Mouse (Mus musculus) MEL (cell line): ENCODE measurements around the gene Ppcdc.
"Not testable (repeated sequence)": the region's sequence is repeated elsewhere in the genome, so short reads cannot be mapped to it uniquely, and the experiment has no call there.

Experiments
- CHD2 ChIP-seq: IDR thresholded peaks from 2 replicates; pipeline ENCODE4 v1.6.1; 2011; ENCODE audit warnings: low read length, improper control_type of control experiment
- CTCF ChIP-seq, 3 experiments: IDR thresholded peaks in 2 of 3; conservative IDR thresholded peaks in 1 of 3; 2 replicates each; pipeline ENCODE4 v1.5.1; 2011 to 2012; ENCODE audit warnings: low read length in 3 of 3, low read depth in 2 of 3, mild to moderate bottlenecking in 2 of 3, improper control_type of control experiment in 1 of 3, inconsistent platforms in 1 of 3, mixed read lengths in 1 of 3, moderate library complexity in 1 of 3; ENCODE audit not compliant: control insufficient read depth in 1 of 3, insufficient read depth in 1 of 3, poor library complexity in 1 of 3, severe bottlenecking in 1 of 3
- E2F4 ChIP-seq: IDR thresholded peaks from 2 replicates; pipeline ENCODE4 v1.6.1; 2011; ENCODE audit warnings: low read depth, low read length, improper control_type of control experiment, borderline replicate concordance
- EP300 ChIP-seq, 2 experiments: IDR thresholded peaks; 2 replicates each; pipeline ENCODE4 v1.6.1; 2011; ENCODE audit warnings: improper control_type of control experiment in 2 of 2, low read length in 2 of 2, low read depth in 1 of 2, mild to moderate bottlenecking in 1 of 2
- GATA1 ChIP-seq: IDR thresholded peaks from 2 replicates; pipeline ENCODE4 v1.6.1; 2011; ENCODE audit warnings: low read depth, low read length, improper control_type of control experiment
- JUND ChIP-seq: IDR thresholded peaks from 2 replicates; pipeline ENCODE4 v1.6.1; 2011; ENCODE audit warnings: low read depth, mild to moderate bottlenecking, improper control_type of control experiment, low read length
- MAFK ChIP-seq: IDR thresholded peaks from 2 replicates; pipeline ENCODE4 v1.6.1; 2011; ENCODE audit warnings: low read depth, mild to moderate bottlenecking, low read length, improper control_type of control experiment, borderline replicate concordance
- POLR2A ChIP-seq, 2 experiments: IDR thresholded peaks; 2 replicates each; pipeline ENCODE4 v1.6.1; 2011 to 2012; ENCODE audit warnings: low read length in 2 of 2, mild to moderate bottlenecking in 2 of 2, control low read depth in 1 of 2, improper control_type of control experiment in 1 of 2, low read depth in 1 of 2, moderate library complexity in 1 of 2; ENCODE audit not compliant: control insufficient read depth in 1 of 2, insufficient read depth in 1 of 2, poor library complexity in 1 of 2
- RAD21 ChIP-seq: IDR thresholded peaks from 2 replicates; pipeline ENCODE4 v1.6.1; 2011; ENCODE audit warnings: mild to moderate bottlenecking, low read depth, low read length, improper control_type of control experiment
- SIN3A ChIP-seq: IDR thresholded peaks from 2 replicates; pipeline ENCODE4 v1.6.1; 2012; ENCODE audit warnings: low read length, improper control_type of control experiment, inconsistent platforms
- SMC3 ChIP-seq: IDR thresholded peaks from 2 replicates; pipeline ENCODE4 v1.6.1; 2011; ENCODE audit warnings: low read depth, low read length, improper control_type of control experiment
- TBP ChIP-seq: IDR thresholded peaks from 2 replicates; pipeline ENCODE4 v1.8.0; 2011; ENCODE audit warnings: low read depth, low read length, improper control_type of control experiment
- USF1 ChIP-seq: IDR thresholded peaks from 2 replicates; pipeline ENCODE4 v1.6.1; 2014; ENCODE audit warnings: low read depth, mild to moderate bottlenecking, inconsistent platforms, low read length, improper control_type of control experiment, moderate library complexity
- ZNF384 ChIP-seq: IDR thresholded peaks from 2 replicates; pipeline ENCODE4 v1.6.1; 2012; ENCODE audit warnings: low read depth, mild to moderate bottlenecking, inconsistent platforms, low read length, improper control_type of control experiment

DNA sequence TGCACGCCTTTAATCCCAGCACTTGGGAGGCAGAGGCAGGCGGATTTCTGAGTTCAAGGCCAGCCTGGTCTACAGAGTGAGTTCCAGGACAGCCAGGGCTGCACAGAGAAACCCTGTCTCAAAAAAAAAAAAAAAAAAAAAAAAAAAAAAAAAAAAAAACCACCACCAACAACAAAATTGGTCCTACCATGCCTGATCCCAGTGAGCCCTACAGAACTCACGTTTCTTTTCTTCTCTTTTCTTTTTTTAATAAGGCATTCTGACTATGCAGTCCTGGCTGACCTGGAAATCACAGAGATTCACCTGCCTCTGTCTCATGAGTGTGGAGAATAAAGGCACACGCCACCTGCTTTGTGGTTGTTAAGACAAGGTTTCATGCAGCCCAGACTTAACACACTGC, 12.8 kb downstream of the Ppcdc start:
- TF ChIP-seq E2F4; CTCF (IDR thresholded peaks at IDR 0.05 in 2 of 3, conservative IDR thresholded peaks at IDR 0.05 in 1 of 3; ENCODE audit: control insufficient read depth in 1 of 3, insufficient read depth in 1 of 3, low read depth in 2 of 3, low read length in 3 of 3, poor library complexity in 1 of 3, severe bottlenecking in 1 of 3); POLR2A (IDR thresholded peaks at IDR 0.05; ENCODE audit: control insufficient read depth in 1 of 2, insufficient read depth in 1 of 2, low read depth in 1 of 2, low read length in 2 of 2, poor library complexity in 1 of 2); SIN3A; GATA1; RAD21; EP300 (IDR thresholded peaks at IDR 0.05; ENCODE audit: low read depth in 1 of 2, low read length in 2 of 2); USF1; MAFK; TBP; SMC3; CHD2; JUND: not testable (repeated sequence)
- TF ChIP-seq ZNF384: peak; percentile 64; the same call in 1 of the 2 replicates
